ENCODE assay signal across 20 mouse cellular contexts in genomic region chr11:33891084-33891483, GRCm38 (mm10).
DNase-seq lines count a peak whose midpoint lies in the region; TF ChIP-seq lines count a peak whose summit lies in the region.
"Had no signal": no experiment of that assay in that cellular context is flagged by ENCODE, and none has a peak within 500 bp of the region (broad histone marks: within the 10 kb centered on the region; RNA-seq: fewer than 3 reads in every experiment).

No protein-coding gene starts in this region.

- H3K36me3 ChIP-seq in CH12.LX (replicated peaks in 1 of 2; ENCODE audit: control insufficient read depth in 1 of 2, insufficient read depth in 1 of 2, low read length in 1 of 2), result no peaks in the 10 kb centered on the region
- H3K36me3 ChIP-seq in ES-E14 (ENCODE audit: control insufficient read depth, insufficient read depth, low read length, poor library complexity, severe bottlenecking), result no peaks in the 10 kb centered on the region
- no peaks in the 10 kb centered on the region for H3K36me3 ChIP-seq in limb, embryonic 10.5 days
- H3K36me3 ChIP-seq: embryonic facial prominence, embryonic 13.5 days; embryonic facial prominence, embryonic 15.5 days; forebrain, embryonic 10.5 days; forebrain, embryonic 12.5 days had no signal

- no peak for TF ChIP-seq CTCF in CH12.LX (conservative IDR thresholded peaks at IDR 0.05 in 1 of 2, IDR thresholded peaks at IDR 0.05 in 1 of 2; ENCODE audit: low read depth in 2 of 2, low read length in 2 of 2)
- no peak for TF ChIP-seq CTCF in left cerebral cortex, adult 2 months (IDR thresholded peaks at IDR 0.05)

- no peak overlapping the region for H3K4me2 ChIP-seq in CH12.LX (ENCODE audit: insufficient read depth, low read depth, poor library complexity, severe bottlenecking)
- H3K4me2 ChIP-seq: embryonic facial prominence, embryonic 13.5 days; embryonic facial prominence, embryonic 15.5 days; forebrain, embryonic 12.5 days had no signal

- H3K4me1 ChIP-seq in CH12.LX (ENCODE audit: control insufficient read depth in 1 of 2, insufficient read depth in 2 of 2) (no peaks in the 10 kb centered on the region), ES-E14 (ENCODE audit: control insufficient read depth in 2 of 2, insufficient read depth in 2 of 2, low read length in 2 of 2, poor library complexity in 1 of 2) (no peaks in the 10 kb centered on the region)
- no peaks in the 10 kb centered on the region for H3K4me1 ChIP-seq in limb, embryonic 10.5 days
- H3K4me1 ChIP-seq: embryonic facial prominence, embryonic 13.5 days; embryonic facial prominence, embryonic 15.5 days; forebrain, embryonic 10.5 days; forebrain, embryonic 12.5 days had no signal

- no peak for DNase-seq in CH12.LX (ENCODE audit: extremely low read depth)
- DNase-seq in ES-E14 (ENCODE audit: low read depth, low spot score), result no peak
- peak; percentile 12 for DNase-seq in limb, embryonic 10.5 days (ENCODE audit: low spot score)
- DNase-seq in c-Kit-positive CD71-positive TER-119-positive erythroid progenitor cells, embryonic 14.5 days (ENCODE audit: low spot score), result no peak
- DNase-seq in left cerebral cortex, adult 2 months (ENCODE audit: extremely low spot score in 1 of 2, low spot score in 2 of 2), result no peak
- DNase-seq: adrenal gland, adult 8-10 months; adrenal gland, postnatal 14 days; adrenal gland, postnatal 36 days; cerebellum, adult 11 months; cerebellum, adult 18-20 months; cerebellum, adult 8-10 months; cerebellum, adult 9-11 months; cerebellum, postnatal 14 days; cerebellum, postnatal 36 days; embryo, embryonic 11 days had no signal

- in situ Hi-C loops in CH12.LX (cut with MboI; ENCODE audit: low pct_ligation_motif_present, low pct_unique_long_range_greater_than_20kb, low sequenced_read_pairs), result no loop called here
- in situ Hi-C loops in ES-E14 (cut with MboI; ENCODE audit: low sequenced_read_pairs in 2 of 2, unreplicated experiment in 2 of 2), result no loop called here

- H3K27ac ChIP-seq in CH12.LX (ENCODE audit: insufficient read depth, low read depth) (no peak overlapping the region), ES-E14 (ENCODE audit: insufficient read depth, low read depth, low read length, poor library complexity, severe bottlenecking) (no peak overlapping the region)
- no peak overlapping the region for H3K27ac ChIP-seq in limb, embryonic 10.5 days
- H3K27ac ChIP-seq in left cerebral cortex, adult 2 months, result no peak overlapping the region
- H3K27ac ChIP-seq: embryonic facial prominence, embryonic 13.5 days; embryonic facial prominence, embryonic 15.5 days; forebrain, embryonic 10.5 days; forebrain, embryonic 12.5 days had no signal

- H3K79me2 ChIP-seq in CH12.LX (replicated peaks; ENCODE audit: control insufficient read depth, extremely low read depth, insufficient read depth, poor library complexity, severe bottlenecking), result no peaks in the 10 kb centered on the region

- WGBS in limb, embryonic 10.5 days, result 85% methylated on average over 4 of the region's 4 CpGs

- intact Hi-C loops in left cerebral cortex, adult 2 months (cut with DNase I), result no loop called here

- H3K9me3 ChIP-seq in CH12.LX (replicated peaks; ENCODE audit: low read length), result no peaks in the 10 kb centered on the region
- H3K9me3 ChIP-seq in ES-E14 (ENCODE audit: control insufficient read depth, insufficient read depth, low read depth, low read length), result no peaks in the 10 kb centered on the region
- H3K9me3 ChIP-seq in limb, embryonic 10.5 days (replicated peaks), result no peaks in the 10 kb centered on the region
- H3K9me3 ChIP-seq: embryonic facial prominence, embryonic 13.5 days; embryonic facial prominence, embryonic 15.5 days; forebrain, embryonic 10.5 days; forebrain, embryonic 12.5 days had no signal

- H3K27me3 ChIP-seq in CH12.LX (replicated peaks), result peaks cover 71% of the 10 kb centered on the region
- H3K27me3 ChIP-seq in limb, embryonic 10.5 days (ENCODE audit: low read depth, poor library complexity, severe bottlenecking), result no peaks in the 10 kb centered on the region
- H3K27me3 ChIP-seq: embryonic facial prominence, embryonic 13.5 days; embryonic facial prominence, embryonic 15.5 days; forebrain, embryonic 12.5 days had no signal

- H3K9ac ChIP-seq in CH12.LX (ENCODE audit: insufficient read depth, low read depth) (no peak overlapping the region), ES-E14 (ENCODE audit: insufficient read depth, low read depth, low read length, poor library complexity, severe bottlenecking) (no peak overlapping the region)
- H3K9ac ChIP-seq: embryonic facial prominence, embryonic 13.5 days; embryonic facial prominence, embryonic 15.5 days; forebrain, embryonic 12.5 days had no signal

- H3K4me3 ChIP-seq in CH12.LX (replicated peaks in 1 of 3; ENCODE audit: low read depth in 2 of 3, low read length in 2 of 3, poor library complexity in 1 of 3) (no peak overlapping the region), ES-E14 (ENCODE audit: insufficient read depth in 1 of 2, low read depth in 1 of 2, low read length in 2 of 2, poor library complexity in 1 of 2, severe bottlenecking in 1 of 2) (no peak overlapping the region)
- no peak overlapping the region for H3K4me3 ChIP-seq in limb, embryonic 10.5 days
- no peak overlapping the region for H3K4me3 ChIP-seq in left cerebral cortex, adult 2 months
- H3K4me3 ChIP-seq: embryonic facial prominence, embryonic 13.5 days; embryonic facial prominence, embryonic 15.5 days; erythroblast, embryonic 14.5 days; forebrain, embryonic 10.5 days; forebrain, embryonic 12.5 days had no signal

- TF ChIP-seq POLR2A in CH12.LX (IDR thresholded peaks at IDR 0.05; ENCODE audit: low read depth, low read length), result no peak

- TF ChIP-seq EP300 in CH12.LX (IDR thresholded peaks at IDR 0.05; ENCODE audit: low read length), result no peak

- TF ChIP-seq RAD21 in CH12.LX (IDR thresholded peaks at IDR 0.05; ENCODE audit: low read depth, low read length), result no peak

- dilution Hi-C loops in CH12.LX (cut with MboI; ENCODE audit: extremely low pct_ligation_motif_present, extremely low pct_unique_long_range_greater_than_20kb, low sequenced_read_pairs), result no loop called here

TF ChIP-seq in CH12.LX, 34 proteins besides CTCF, POLR2A, EP300 and RAD21:
- 0 out of 2 replicates have a peak, but pooled peaks have one; percentile 52 for TF ChIP-seq MAFK (IDR thresholded peaks at IDR 0.05; ENCODE audit: insufficient replicate concordance, low read length)
- TF ChIP-seq SIN3A (IDR thresholded peaks at IDR 0.05; ENCODE audit: low read length), result no peak
- TF ChIP-seq HCFC1 (IDR thresholded peaks at IDR 0.05; ENCODE audit: low read depth, low read length), result no peak
- no peak for TF ChIP-seq PAX5 (IDR thresholded peaks at IDR 0.05; ENCODE audit: low read length)

TF ChIP-seq in ES-E14, 5 proteins besides CTCF, POLR2A, EP300 and RAD21:
- no peak for TF ChIP-seq HCFC1 (IDR thresholded peaks at IDR 0.05; ENCODE audit: borderline replicate concordance, insufficient read depth, low read length)
- TF ChIP-seq ZC3H11A (IDR thresholded peaks at IDR 0.05; ENCODE audit: borderline replicate concordance, low read depth, low read length), result no peak
- peak; percentile 54; the same call in 1 of the 2 replicates for TF ChIP-seq MAFK (IDR thresholded peaks at IDR 0.05; ENCODE audit: insufficient read depth, low read depth, low read length)
